Mouse (Mus musculus): ENCODE measurements at regions not wholly inside any gene's neighbourhood (a gene's known extent, or its start where the extent isn't known, plus 50 kb on each side); places are given as distances from the start of the nearest gene placed in this dataset.

GRCm38 (mm10) chr2:81200541-81200940 is 583.5 kb downstream of the Nup35 start:
- Histone ChIP-seq H3K4me2 (replicated peaks; ENCODE audit: low read depth, low read length, severe bottlenecking) (no peak overlapping the region), H3K27me3 (ENCODE audit: control insufficient read depth, insufficient read depth, low read length) (no peaks in the 10 kb centered on the region), H3K4me3 (replicated peaks; ENCODE audit: low read length) (no peak overlapping the region), H3K27ac (replicated peaks; ENCODE audit: low read depth, low read length) (no peak overlapping the region), H3K36me3 (ENCODE audit: control insufficient read depth, insufficient read depth, low read length) (no peaks in the 10 kb centered on the region), H3K9ac (ENCODE audit: low read depth, low read length, severe bottlenecking) (no peak overlapping the region), H3K4me1 (ENCODE audit: control insufficient read depth, insufficient read depth, low read length) (no peaks in the 10 kb centered on the region), H3K9me3 (ENCODE audit: control insufficient read depth, low read length) (no peaks in the 10 kb centered on the region; the same call in 1 of the 2 replicates)
- no peak for TF ChIP-seq POLR2A (IDR thresholded peaks at IDR 0.05; ENCODE audit: borderline replicate concordance, extremely low read depth, insufficient read depth, insufficient read length)
- DNase-seq (ENCODE audit: low spot score) (no peak), ATAC-seq (ENCODE audit: low FRiP score, low read depth) (no peak)
